Mouse (Mus musculus) heart, embryonic 14.5 days (tissue): ENCODE results near the gene Plod1. TPM values are rescaled to one million over a fixed set of nuclear protein-coding genes. Genes with fewer than 3 reads are reported as not detected.

Experiments used
- ATAC-seq: fragments of 200-750 bp; cut with Nextera tagmentation; 2 replicates; pipeline ENCODE4 v1.8.0; 2017; ENCODE audit warnings: low read depth, moderate TSS enrichment; ENCODE audit not compliant: insufficient number of reproducible peaks, insufficient read depth, low FRiP score
- H3K27ac ChIP-seq, 2 experiments: fragments of 200-500 bp in 1 of 2; fragments of 300-500 bp in 1 of 2; sonication (generic) in 1 of 2; replicated peaks in 1 of 2; 2 replicates each; pipeline ENCODE4 v1.5.1; 2012 to 2014; ENCODE audit warnings: low read depth in 2 of 2, low read length in 2 of 2, control low read depth in 1 of 2, mild to moderate bottlenecking in 1 of 2, mixed read lengths in 1 of 2; ENCODE audit not compliant: control insufficient read depth in 1 of 2, insufficient read depth in 1 of 2
- H3K27me3 ChIP-seq: fragments of 300-500 bp; sonication (generic); 2 replicates; pipeline ENCODE4 v1.6.1; 2014; ENCODE audit warnings: mild to moderate bottlenecking, low read length, control low read depth; ENCODE audit not compliant: control insufficient read depth, insufficient read depth
- H3K36me3 ChIP-seq: fragments of 300-500 bp; sonication (generic); 2 replicates; pipeline ENCODE4 v1.6.1; 2014; ENCODE audit warnings: mild to moderate bottlenecking, control low read depth, low read length, mixed read lengths; ENCODE audit not compliant: control insufficient read depth, insufficient read depth
- H3K4me1 ChIP-seq, 2 experiments: fragments of 200-500 bp in 1 of 2; fragments of 300-500 bp in 1 of 2; sonication (generic) in 1 of 2; 2 replicates each; pipeline ENCODE4 v1.6.1; 2012 to 2014; ENCODE audit warnings: low read length in 2 of 2, control low read depth in 1 of 2, mixed read lengths in 1 of 2; ENCODE audit not compliant: control insufficient read depth in 2 of 2, insufficient read depth in 2 of 2
- H3K4me2 ChIP-seq: fragments of 300-500 bp; sonication (generic); 2 replicates; pipeline ENCODE4 v1.6.1; 2014; ENCODE audit warnings: mild to moderate bottlenecking, low read length
- H3K4me3 ChIP-seq, 2 experiments: fragments of 200-500 bp in 1 of 2; fragments of 300-500 bp in 1 of 2; sonication (generic) in 1 of 2; 2 replicates each; pipeline ENCODE4 v1.5.1; 2012 to 2014; ENCODE audit warnings: low read length in 2 of 2, mild to moderate bottlenecking in 2 of 2, control low read depth in 1 of 2, low read depth in 1 of 2, moderate library complexity in 1 of 2; ENCODE audit not compliant: control insufficient read depth in 1 of 2, insufficient read depth in 1 of 2
- H3K9ac ChIP-seq: fragments of 300-500 bp; sonication (generic); 2 replicates; pipeline ENCODE4 v1.6.1; 2014; ENCODE audit warnings: mild to moderate bottlenecking, low read length
- H3K9me3 ChIP-seq: fragments of 300-500 bp; sonication (generic); 2 replicates; pipeline ENCODE4 v1.6.1; 2016; ENCODE audit warnings: low read length, control low read depth; ENCODE audit not compliant: control insufficient read depth
- WGBS: fragments of 180-500 bp; shearing (Covaris S2); extraction: QIAGEN DNeasy Blood & Tissue Kit; methylation state at CpG from one replicate; pipeline ENCODE4 v1.1.7; 2014; 5-methylcytosine and 5-hydroxymethylcytosine counted together
- polyA plus RNA-seq: library from polyadenylated mRNA; unstranded; fragments of >200 nt; fragmentation: Nextera tagmentation; extraction: Ambion mirVana; gene quantifications from 2 replicates; pipeline ENCODE4 v1.2.1, GENCODE M21; 2014

The Plod1 gene
- polyA plus RNA-seq: 50.1 and 50.7 TPM in 2 replicates

DNA sequence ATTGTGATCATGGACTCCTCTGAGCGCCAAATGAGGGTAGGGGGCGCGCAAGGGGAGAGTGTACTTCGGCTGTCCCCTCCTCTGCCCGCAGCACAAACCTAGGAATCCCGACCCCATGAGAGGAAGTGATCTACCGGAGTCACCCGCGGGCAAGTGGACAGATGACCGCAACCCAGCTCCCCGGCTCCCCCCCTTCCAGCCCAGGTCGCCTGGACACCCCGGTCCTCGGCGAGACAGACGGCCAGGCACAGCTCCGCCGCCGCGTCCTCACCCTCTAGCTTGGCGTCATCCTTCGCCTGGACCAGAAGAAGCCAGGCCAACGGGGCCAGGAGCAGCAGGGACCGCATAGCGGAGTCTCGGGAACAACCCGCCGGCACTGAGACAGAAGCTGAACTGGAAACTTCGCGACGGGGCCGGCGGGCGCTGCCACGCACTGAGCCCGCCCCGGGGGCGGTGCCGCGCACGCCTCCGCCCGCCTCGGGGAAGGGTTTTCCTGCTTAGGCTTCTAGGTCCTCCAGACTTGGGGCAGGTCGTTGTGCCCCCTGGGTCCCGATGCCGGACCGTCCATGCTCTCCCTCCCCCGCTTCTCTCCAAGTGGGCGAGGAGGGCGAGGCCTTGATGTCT lies at the start of gene Plod1:
TSS of gene Plod1 (minus strand) at position 437 of the 624 bp plus-strand sequence.
- H3K4me3 ChIP-seq: peak within 1 kb of the TSS; percentile 70 to 86
- H3K4me2 ChIP-seq: peak within 1 kb of the TSS; percentile 76
- peak; percentile 72 for ATAC-seq
- H3K27me3 ChIP-seq: no peaks in the 10 kb centered on the region
- peaks cover 37 to 55% of the 10 kb centered on the region in 2 experiments for H3K4me1 ChIP-seq
- peaks cover 9% of the 10 kb centered on the region for H3K36me3 ChIP-seq
- no peaks in the 10 kb centered on the region for H3K9me3 ChIP-seq
- H3K9ac ChIP-seq: peak within 1 kb of the TSS; percentile 81
- H3K27ac ChIP-seq: peak within 1 kb of the TSS; percentile 75 to 85
- under 1% methylated on average over 50 of the region's 51 CpGs for WGBS

DNA sequence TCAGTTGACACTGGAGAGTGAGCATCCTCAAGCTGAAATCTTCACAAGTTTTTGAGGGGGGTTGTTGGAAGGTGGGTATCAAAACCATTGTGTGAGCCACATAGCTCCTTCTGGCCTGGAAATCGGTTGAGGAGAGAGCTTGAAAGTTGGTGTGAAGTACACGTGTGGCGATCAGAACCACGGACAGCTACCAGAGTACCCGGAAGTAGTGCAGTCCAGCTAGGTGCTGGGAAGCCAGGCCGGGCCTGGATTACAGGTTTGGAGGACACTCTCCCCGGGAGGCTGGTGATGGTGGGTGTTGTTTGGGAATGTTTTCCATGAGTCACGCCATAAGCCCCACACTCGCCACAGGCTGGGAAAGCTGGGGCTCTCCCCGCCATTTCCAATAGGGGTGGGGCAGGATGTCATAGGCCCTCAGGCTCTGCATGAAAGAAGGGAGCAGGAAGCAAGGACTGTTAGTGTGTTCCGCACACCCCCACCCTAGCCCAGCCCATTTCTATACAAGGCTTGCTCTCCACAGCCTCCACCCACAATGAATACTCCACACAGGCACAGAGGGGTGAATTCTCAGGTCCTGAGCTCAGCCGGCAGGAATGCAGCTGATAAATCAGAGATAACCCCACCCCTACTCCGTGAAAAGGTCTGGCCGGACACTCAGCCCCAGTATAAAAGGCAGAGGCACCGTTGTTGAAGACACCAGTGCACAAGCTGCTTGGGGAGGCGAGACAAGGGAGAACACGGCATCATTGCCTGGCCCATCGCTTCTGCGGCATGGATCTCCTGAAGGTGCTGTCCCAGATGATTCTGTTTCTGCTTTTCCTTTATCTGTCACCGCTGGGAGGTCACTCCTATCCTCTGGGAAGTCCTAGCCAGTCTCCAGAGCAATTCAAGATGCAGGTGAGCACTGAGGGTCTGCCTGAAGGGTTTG lies 48.9 kb upstream of the Plod1 start, which contains the start of gene Nppb:
TSS of gene Nppb (plus strand) at position 584 of the 928 bp plus-strand sequence.
- peaks cover 7 to 14% of the 10 kb centered on the region in 2 experiments for H3K4me1 ChIP-seq
- peak within 1 kb of the TSS; percentile 81 for H3K9ac ChIP-seq
- 0 out of 2 replicates have a peak, but pooled peaks cover 4% of the 10 kb centered on the region for H3K36me3 ChIP-seq
- H3K4me2 ChIP-seq: peak within 1 kb of the TSS; percentile 55
- H3K27me3 ChIP-seq: peaks cover 3% of the 10 kb centered on the region
- 9% methylated on average over 20 of the region's 20 CpGs for WGBS
- no peaks in the 10 kb centered on the region for H3K9me3 ChIP-seq
- peak within 1 kb of the TSS; percentile 89 to 95 for H3K27ac ChIP-seq
- peak; percentile 93 for ATAC-seq
- peak within 1 kb of the TSS; percentile 53 to 65 for H3K4me3 ChIP-seq

DNA sequence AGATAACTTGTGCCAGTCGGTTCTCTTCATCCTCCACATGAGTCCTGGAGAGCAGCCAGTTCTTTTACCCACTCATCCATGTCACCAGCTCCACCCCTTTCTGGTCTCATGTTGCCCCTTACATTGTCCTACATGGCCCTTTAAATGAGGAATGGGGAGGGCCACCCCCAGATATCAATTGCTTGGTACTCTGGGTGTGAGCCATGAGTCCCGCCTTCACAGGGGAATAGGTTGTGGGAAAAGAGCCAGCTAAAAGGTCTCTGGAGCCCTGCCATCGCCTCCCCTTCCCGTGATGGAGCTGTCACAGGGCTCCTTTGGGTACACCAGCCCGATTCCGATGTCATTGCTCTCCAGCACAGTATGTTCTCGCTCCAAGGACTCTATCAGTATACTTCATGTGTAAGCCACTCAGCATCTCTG lies 42.9 kb upstream of the Plod1 start:
- Histone ChIP-seq H3K27me3 (peaks cover 3% of the 10 kb centered on the region), H3K4me1 (no peaks in the 10 kb centered on the region), H3K4me2 (no peak overlapping the region), H3K36me3 (no peaks in the 10 kb centered on the region), H3K9ac (no peak overlapping the region), H3K4me3 (no peak overlapping the region), H3K9me3 (no peaks in the 10 kb centered on the region), H3K27ac (no peak overlapping the region)
- WGBS: 41% methylated on average over 7 of the region's 7 CpGs
- ATAC-seq: peak; percentile 73

DNA sequence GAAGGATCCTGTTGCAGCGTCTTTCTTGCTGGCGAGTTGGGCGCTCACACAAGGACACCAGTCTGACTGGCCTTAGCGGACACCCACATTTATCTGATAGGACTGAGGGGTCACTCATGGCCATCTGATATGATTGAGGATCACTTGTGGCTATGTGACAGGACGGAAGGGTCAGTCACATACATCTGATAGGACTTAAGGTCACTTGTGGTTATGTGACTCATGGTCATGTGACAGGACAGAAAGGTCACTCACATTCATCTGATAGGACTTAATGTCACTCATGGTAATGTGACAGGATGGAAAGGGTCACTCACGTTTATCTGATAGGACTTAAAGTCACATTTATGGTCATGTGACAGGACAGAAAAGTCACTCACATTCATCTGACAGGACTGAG lies 41.8 kb upstream of the Plod1 start:
- Histone ChIP-seq H3K27me3 (peaks cover 3% of the 10 kb centered on the region), H3K36me3 (no peaks in the 10 kb centered on the region), H3K4me1 (no peaks in the 10 kb centered on the region), H3K9ac (no peak overlapping the region), H3K4me2 (no peak overlapping the region), H3K4me3 (no peak overlapping the region), H3K9me3 (no peaks in the 10 kb centered on the region), H3K27ac (no peak overlapping the region)
- ATAC-seq: no peak
- 81% methylated on average over 6 of the region's 6 CpGs for WGBS

DNA sequence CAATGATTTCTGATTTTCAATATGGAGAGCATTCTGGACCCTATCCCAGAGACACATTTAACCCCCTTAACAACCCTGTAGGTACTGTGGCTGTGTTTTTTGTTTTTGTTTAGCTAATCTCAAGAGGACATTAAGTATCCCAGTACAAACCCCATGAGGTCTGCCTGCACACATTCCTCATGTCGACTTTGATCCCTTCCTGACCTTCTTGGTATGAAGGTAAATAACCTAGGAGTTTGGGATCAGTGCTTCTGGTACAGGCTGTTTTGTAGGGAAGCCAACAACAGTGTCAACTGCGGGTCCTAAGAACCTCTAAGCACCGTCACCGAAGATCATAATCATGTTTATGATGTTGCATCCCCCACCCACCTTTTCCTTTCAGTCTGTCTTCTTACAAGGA lies 41.2 kb upstream of the Plod1 start:
- no peak for ATAC-seq
- Histone ChIP-seq H3K4me1 (no peaks in the 10 kb centered on the region), H3K4me3 (no peak overlapping the region), H3K9me3 (no peaks in the 10 kb centered on the region), H3K9ac (no peak overlapping the region), H3K4me2 (no peak overlapping the region), H3K27ac (no peak overlapping the region), H3K27me3 (peaks cover 3% of the 10 kb centered on the region), H3K36me3 (no peaks in the 10 kb centered on the region)
- WGBS: 78% methylated on average over 4 of the region's 4 CpGs

DNA sequence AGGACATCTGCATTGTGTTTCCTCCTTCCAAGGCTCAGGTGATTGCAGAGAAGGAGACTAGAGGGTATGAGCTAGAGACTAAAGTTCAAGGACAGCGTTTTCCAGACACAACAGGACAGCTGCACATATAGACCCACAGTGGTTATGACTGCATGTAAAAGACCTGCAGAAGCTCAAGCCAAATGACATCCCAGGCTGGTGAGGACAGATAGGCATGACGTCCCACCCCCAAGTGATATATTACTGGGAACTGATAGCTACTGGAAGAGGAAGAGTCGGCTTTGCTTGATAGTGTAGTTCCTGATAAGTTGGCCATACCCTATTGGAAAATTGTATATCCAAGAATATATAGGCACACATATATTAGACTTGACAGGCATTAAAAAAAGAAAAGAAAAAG lies 39.7 kb upstream of the Plod1 start:
- Histone ChIP-seq H3K9ac (no peak overlapping the region), H3K4me1 (no peaks in the 10 kb centered on the region), H3K27ac (no peak overlapping the region), H3K4me2 (no peak overlapping the region), H3K36me3 (no peaks in the 10 kb centered on the region), H3K27me3 (peaks cover 5% of the 10 kb centered on the region), H3K4me3 (no peak overlapping the region), H3K9me3 (no peaks in the 10 kb centered on the region)
- no peak for ATAC-seq
- WGBS: 31% methylated on average over 3 of the region's 3 CpGs

DNA sequence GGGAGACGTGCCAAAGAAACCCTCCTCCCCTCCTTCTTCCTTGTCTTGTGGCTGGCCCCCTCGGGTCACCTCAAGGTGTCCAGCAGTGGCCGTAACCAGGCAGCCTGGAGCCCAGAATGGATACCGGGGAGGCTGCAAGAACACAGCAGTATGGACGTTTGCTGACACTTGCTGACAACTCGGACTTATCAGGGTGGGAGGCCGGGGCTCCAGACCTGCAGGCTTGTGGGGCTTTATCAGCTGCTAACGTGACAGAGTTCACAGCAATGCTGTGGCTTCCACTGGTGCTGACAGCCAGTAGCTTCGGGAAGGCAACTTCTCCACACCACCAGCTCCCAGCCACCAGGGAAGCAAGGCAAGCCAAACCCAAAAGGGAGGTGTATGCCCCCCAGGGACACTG lies 32.8 kb upstream of the Plod1 start:
- peaks cover 8% of the 10 kb centered on the region; the same call in 1 of the 2 replicates for H3K27me3 ChIP-seq
- peaks cover 18 to 28% of the 10 kb centered on the region in 2 experiments for H3K4me1 ChIP-seq
- peak overlapping the region; percentile 58 for H3K4me2 ChIP-seq
- peak overlapping the region in 1 of 2 experiments; percentile 21; a peak in 2 of 4 replicates for H3K4me3 ChIP-seq
- H3K27ac ChIP-seq: peak overlapping the region; percentile 88 to 92
- H3K36me3 ChIP-seq: no peaks in the 10 kb centered on the region
- 5% methylated on average over 9 of the region's 9 CpGs for WGBS
- peak overlapping the region; percentile 53; the same call in 1 of the 2 replicates for H3K9ac ChIP-seq
- no peaks in the 10 kb centered on the region for H3K9me3 ChIP-seq
- ATAC-seq: peak; percentile 64
